Mouse (Mus musculus) heart, embryonic 14.5 days (tissue): ENCODE results near the gene Csmd2. TPM values are rescaled to one million over a fixed set of nuclear protein-coding genes. Genes with fewer than 3 reads are reported as not detected.

ENCODE experiments used
- ATAC-seq: fragments of 200-750 bp; cut with Nextera tagmentation; 2 replicates; pipeline ENCODE4 v1.8.0; 2017; ENCODE audit warnings: low read depth, moderate TSS enrichment; ENCODE audit not compliant: insufficient number of reproducible peaks, insufficient read depth, low FRiP score
- H3K27ac ChIP-seq, 2 experiments: fragments of 200-500 bp in 1 of 2; fragments of 300-500 bp in 1 of 2; sonication (generic) in 1 of 2; replicated peaks in 1 of 2; 2 replicates each; pipeline ENCODE4 v1.5.1; 2012 to 2014; ENCODE audit warnings: low read depth in 2 of 2, low read length in 2 of 2, control low read depth in 1 of 2, mild to moderate bottlenecking in 1 of 2, mixed read lengths in 1 of 2; ENCODE audit not compliant: control insufficient read depth in 1 of 2, insufficient read depth in 1 of 2
- H3K27me3 ChIP-seq: fragments of 300-500 bp; sonication (generic); 2 replicates; pipeline ENCODE4 v1.6.1; 2014; ENCODE audit warnings: mild to moderate bottlenecking, low read length, control low read depth; ENCODE audit not compliant: control insufficient read depth, insufficient read depth
- H3K36me3 ChIP-seq: fragments of 300-500 bp; sonication (generic); 2 replicates; pipeline ENCODE4 v1.6.1; 2014; ENCODE audit warnings: mild to moderate bottlenecking, control low read depth, low read length, mixed read lengths; ENCODE audit not compliant: control insufficient read depth, insufficient read depth
- H3K4me1 ChIP-seq, 2 experiments: fragments of 200-500 bp in 1 of 2; fragments of 300-500 bp in 1 of 2; sonication (generic) in 1 of 2; 2 replicates each; pipeline ENCODE4 v1.6.1; 2012 to 2014; ENCODE audit warnings: low read length in 2 of 2, control low read depth in 1 of 2, mixed read lengths in 1 of 2; ENCODE audit not compliant: control insufficient read depth in 2 of 2, insufficient read depth in 2 of 2
- H3K4me2 ChIP-seq: fragments of 300-500 bp; sonication (generic); 2 replicates; pipeline ENCODE4 v1.6.1; 2014; ENCODE audit warnings: mild to moderate bottlenecking, low read length
- H3K4me3 ChIP-seq, 2 experiments: fragments of 200-500 bp in 1 of 2; fragments of 300-500 bp in 1 of 2; sonication (generic) in 1 of 2; 2 replicates each; pipeline ENCODE4 v1.5.1; 2012 to 2014; ENCODE audit warnings: low read length in 2 of 2, mild to moderate bottlenecking in 2 of 2, control low read depth in 1 of 2, low read depth in 1 of 2, moderate library complexity in 1 of 2; ENCODE audit not compliant: control insufficient read depth in 1 of 2, insufficient read depth in 1 of 2
- H3K9ac ChIP-seq: fragments of 300-500 bp; sonication (generic); 2 replicates; pipeline ENCODE4 v1.6.1; 2014; ENCODE audit warnings: mild to moderate bottlenecking, low read length
- H3K9me3 ChIP-seq: fragments of 300-500 bp; sonication (generic); 2 replicates; pipeline ENCODE4 v1.6.1; 2016; ENCODE audit warnings: low read length, control low read depth; ENCODE audit not compliant: control insufficient read depth
- WGBS: fragments of 180-500 bp; shearing (Covaris S2); extraction: QIAGEN DNeasy Blood & Tissue Kit; methylation state at CpG from one replicate; pipeline ENCODE4 v1.1.7; 2014; 5-methylcytosine and 5-hydroxymethylcytosine counted together
- polyA plus RNA-seq: library from polyadenylated mRNA; unstranded; fragments of >200 nt; fragmentation: Nextera tagmentation; extraction: Ambion mirVana; gene quantifications from 2 replicates; pipeline ENCODE4 v1.2.1, GENCODE M21; 2014

Gene Csmd2
- 0.04 and 0.07 TPM in 2 replicates for polyA plus RNA-seq

DNA sequence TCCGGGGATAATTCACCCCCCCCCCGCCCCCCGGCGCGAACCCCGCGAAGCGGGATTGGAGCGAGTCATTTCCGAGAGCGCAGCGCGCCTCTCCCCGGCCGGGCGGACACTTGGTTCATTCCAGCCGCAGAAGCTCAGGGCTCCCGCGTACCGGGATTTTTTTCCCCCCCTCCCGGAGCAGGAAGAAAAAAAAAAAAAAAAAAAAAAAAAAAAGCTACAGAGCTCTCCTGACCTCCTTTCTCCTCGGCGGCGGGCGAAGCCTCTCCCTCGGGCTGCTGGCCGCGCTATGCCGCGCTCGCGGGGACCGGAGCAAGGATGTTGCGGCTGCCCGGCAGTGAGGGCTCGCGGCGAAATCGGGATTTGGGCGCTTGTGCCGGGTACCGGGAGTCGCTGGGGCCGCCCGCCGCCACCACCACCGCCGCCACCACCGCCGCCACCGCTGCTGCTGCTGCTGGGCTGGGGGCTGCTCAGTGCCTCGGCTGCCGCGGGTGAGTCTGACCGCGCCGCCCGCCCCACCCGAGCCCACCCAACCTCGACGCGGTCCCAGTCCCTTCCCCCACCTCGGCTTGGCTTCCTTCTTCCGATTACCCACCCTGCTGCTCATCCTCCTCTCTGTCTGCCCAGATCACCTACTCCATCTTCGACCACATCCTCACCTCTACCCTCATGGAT is at the start of gene Csmd2:
Gene Csmd2, plus strand, starts transcription at position 74 of the 672 bp plus-strand sequence.
- H3K27me3 ChIP-seq: peaks cover 77% of the 10 kb centered on the region
- H3K9me3 ChIP-seq: no peaks in the 10 kb centered on the region
- under 1% methylated on average over 42 of the region's 65 CpGs for WGBS
- no peaks in the 10 kb centered on the region for H3K36me3 ChIP-seq
- no peak within 1 kb of the TSS for H3K9ac ChIP-seq
- H3K27ac ChIP-seq: no peak within 1 kb of the TSS
- H3K4me1 ChIP-seq: peaks cover 0 to 4% of the 10 kb centered on the region in 2 experiments; a peak in 3 of 4 replicates
- H3K4me3 ChIP-seq: peak within 1 kb of the TSS; percentile 3 to 36; a peak in 3 of 4 replicates
- no peak for ATAC-seq
- H3K4me2 ChIP-seq: peak within 1 kb of the TSS; percentile 66

DNA sequence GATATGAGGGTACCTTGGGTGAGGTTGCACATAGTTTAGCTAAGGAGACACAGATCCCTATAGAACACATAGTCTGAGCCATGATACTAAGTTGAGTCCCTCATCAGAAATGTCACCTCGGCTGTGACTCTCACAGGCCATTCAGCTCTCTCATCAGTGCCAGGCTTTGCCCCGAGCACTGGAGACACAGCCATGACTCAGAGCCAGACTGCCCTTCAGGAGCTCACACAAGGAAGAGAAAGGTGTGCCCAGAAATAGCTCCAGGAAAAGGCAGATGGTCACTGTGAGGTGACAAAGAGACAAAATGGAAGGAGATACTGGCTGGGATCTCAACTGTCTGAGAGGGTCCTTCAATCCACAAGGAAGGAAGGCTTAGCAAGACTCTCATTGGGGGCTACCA is 40.0 kb upstream of the Csmd2 start:
- Histone ChIP-seq H3K27ac (no peak overlapping the region), H3K4me3 (no peak overlapping the region), H3K9me3 (no peaks in the 10 kb centered on the region), H3K36me3 (no peaks in the 10 kb centered on the region), H3K9ac (no peak overlapping the region), H3K27me3 (no peaks in the 10 kb centered on the region), H3K4me2 (no peak overlapping the region), H3K4me1 (no peaks in the 10 kb centered on the region)
- no peak for ATAC-seq
- 58% methylated on average over 2 of the region's 2 CpGs for WGBS

DNA sequence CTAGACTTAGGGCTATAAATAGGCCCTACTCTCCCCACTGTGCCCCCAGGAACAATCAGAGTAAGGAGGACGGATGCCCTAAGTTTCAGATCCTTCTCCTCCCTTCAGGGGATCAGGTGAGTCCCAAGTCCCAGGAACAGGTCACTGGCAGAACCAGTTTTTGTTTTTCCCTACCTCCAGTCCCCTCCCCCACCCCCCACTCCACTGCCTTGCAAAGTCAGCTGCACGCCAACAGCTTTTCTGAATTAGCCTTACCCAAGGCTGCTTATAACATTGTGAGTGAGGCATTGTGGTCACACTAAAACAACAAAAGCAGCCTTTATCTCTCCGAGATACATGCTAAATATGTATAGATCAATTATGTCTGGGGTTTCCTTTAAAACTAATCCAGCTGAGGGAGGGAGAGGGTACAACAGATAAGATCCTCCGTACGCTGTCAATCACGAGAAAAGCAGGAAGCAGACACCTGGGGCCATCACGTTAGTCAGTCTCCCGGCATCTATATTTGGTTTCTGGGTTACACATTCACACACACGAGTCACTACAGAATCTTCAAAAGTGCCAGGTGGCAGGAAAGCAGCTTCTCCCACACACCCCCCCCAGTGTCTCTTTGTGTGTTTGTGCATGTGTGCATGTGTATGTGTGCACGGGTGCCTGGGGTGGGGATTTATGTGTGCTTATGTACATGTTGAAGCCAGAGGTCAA is 34.5 kb upstream of the Csmd2 start:
- Histone ChIP-seq H3K4me2 (no peak overlapping the region), H3K9me3 (no peaks in the 10 kb centered on the region), H3K9ac (no peak overlapping the region), H3K27me3 (no peaks in the 10 kb centered on the region), H3K27ac (no peak overlapping the region), H3K36me3 (no peaks in the 10 kb centered on the region), H3K4me3 (no peak overlapping the region), H3K4me1 (0 out of 4 replicates have a peak, but pooled peaks cover 0 to 2% of the 10 kb centered on the region in 2 experiments)
- WGBS: 28% methylated on average over 10 of the region's 10 CpGs
- ATAC-seq: no peak

DNA sequence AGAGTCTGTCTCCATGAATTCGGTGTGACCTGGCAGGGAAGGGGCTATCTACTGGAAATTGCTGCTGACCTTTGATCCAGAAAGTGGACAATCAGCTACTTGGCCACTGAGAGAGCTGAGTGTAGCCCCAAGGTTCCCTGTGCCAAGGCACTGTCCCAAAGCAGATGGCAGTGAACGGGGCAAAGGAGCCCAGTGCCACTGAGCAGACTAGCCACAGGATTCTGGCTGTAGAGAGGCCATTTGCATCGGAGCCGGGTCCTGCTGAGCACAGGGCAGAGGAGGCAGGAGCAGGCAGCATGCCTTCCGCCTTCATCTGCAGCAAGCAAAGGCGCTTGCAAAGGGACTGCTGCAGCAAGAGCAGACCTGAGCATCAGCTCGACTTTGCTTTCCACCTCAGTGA is 18.6 kb upstream of the Csmd2 start:
- ATAC-seq: no peak
- H3K36me3 ChIP-seq: no peaks in the 10 kb centered on the region
- H3K4me2 ChIP-seq: no peak overlapping the region
- no peaks in the 10 kb centered on the region for H3K4me1 ChIP-seq
- H3K27ac ChIP-seq: no peak overlapping the region
- no peak overlapping the region for H3K9ac ChIP-seq
- no peak overlapping the region for H3K4me3 ChIP-seq
- peaks cover 52% of the 10 kb centered on the region for H3K27me3 ChIP-seq
- WGBS: 6% methylated on average over 7 of the region's 7 CpGs
- no peaks in the 10 kb centered on the region for H3K9me3 ChIP-seq

DNA sequence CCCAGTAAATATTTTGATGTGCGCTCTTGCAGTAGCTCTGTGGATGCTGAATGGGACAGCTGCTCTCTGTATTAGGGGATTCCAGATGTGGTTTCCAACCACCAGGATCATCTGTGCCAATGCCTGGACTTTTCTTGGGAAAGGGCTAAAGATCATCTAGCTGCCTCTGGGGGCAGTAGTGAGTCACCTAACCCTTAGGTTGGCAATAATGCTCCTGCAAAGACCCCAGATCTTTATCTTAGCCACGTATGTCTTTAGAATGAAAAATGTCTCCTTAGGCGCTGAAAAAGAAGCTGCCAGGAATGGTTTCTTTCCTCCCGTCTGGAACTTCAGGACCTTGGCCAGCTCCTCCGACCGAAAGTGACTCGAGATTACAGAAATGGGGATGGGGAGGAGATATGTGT is 17.6 kb upstream of the Csmd2 start:
- Histone ChIP-seq H3K9me3 (no peaks in the 10 kb centered on the region), H3K4me2 (no peak overlapping the region), H3K27ac (no peak overlapping the region), H3K4me3 (no peak overlapping the region), H3K27me3 (peaks cover 52% of the 10 kb centered on the region), H3K4me1 (no peaks in the 10 kb centered on the region), H3K36me3 (no peaks in the 10 kb centered on the region), H3K9ac (no peak overlapping the region)
- no peak for ATAC-seq
- WGBS: 3% methylated on average over 7 of the region's 7 CpGs

DNA sequence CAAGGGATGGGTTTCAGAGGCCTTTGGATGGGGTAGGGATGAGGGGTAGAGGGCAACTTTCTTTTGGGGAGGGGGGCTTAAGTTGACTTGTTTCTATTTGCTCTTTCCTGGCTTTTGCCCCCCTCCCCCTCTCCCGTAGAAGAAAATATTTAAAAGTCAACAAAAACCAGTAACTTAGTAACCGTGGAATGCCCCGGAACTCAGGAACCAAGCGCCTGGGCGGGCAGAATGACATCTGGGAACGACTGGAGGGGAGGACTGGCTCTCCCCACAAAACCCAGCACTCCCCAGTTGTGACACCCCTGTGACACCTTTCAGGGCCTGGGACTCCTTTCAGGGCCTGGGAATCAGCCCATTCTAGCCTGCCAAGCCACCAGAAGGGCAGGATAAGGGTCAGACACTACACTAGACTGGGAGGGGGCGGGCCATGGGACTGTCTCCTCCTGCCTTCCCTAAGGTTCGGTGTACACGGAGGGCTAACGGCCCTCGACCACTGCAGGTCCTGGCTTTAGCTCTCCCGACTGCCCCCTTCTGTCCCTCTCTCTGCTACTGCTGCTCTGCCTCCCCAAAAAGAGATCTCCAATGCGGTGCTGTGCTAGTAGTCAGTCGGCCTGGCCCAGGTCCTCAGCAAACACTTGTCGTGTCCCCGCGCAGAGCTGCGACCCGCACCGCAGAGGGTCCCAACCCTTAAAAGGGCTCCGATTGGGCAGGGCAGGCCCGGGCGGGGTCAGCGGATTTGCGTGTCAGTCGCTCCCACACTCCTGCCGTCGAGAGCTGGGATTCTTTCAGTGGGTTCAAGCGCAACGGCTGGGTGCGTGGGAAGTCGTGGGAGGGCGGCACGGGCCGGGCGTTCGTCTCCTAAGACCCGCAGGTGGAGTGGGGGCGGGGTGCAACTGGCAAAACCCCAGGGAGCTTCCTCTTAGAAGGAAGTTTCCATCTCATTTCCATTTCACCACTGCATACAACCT is 16.5 kb upstream of the Csmd2 start, which contains the start of gene CK137956:
Gene CK137956, minus strand, starts transcription at position 51 of the 968 bp plus-strand sequence.
- H3K4me1 ChIP-seq: no peaks in the 10 kb centered on the region
- H3K4me2 ChIP-seq: no peak within 1 kb of the TSS
- H3K4me3 ChIP-seq: no peak within 1 kb of the TSS
- no peak for ATAC-seq
- WGBS: 3% methylated on average over 38 of the region's 39 CpGs
- no peaks in the 10 kb centered on the region for H3K9me3 ChIP-seq
- no peak within 1 kb of the TSS for H3K9ac ChIP-seq
- no peak within 1 kb of the TSS for H3K27ac ChIP-seq
- H3K27me3 ChIP-seq: peaks cover 52% of the 10 kb centered on the region
- H3K36me3 ChIP-seq: no peaks in the 10 kb centered on the region

DNA sequence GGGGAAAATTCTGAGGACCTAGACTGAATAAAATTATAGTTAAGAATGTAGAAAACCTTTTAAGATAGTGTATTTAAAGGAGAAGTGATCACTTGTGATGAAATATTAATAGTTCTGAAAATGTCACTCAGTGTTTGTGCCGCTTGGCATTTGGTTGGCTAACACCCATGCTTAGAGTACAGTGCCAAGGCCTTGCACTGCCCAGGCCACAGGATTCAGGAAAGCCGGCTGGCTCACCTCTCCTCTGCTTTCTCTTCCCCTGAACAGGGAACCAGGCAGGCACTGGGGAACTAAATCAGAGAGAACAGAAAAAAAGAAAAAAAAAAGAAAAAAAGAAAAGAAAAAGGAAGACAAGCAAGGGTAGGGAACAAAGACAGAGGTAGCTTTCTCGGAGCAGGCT is 14.7 kb upstream of the Csmd2 start:
- WGBS: 74% methylated on average over 3 of the region's 3 CpGs
- Histone ChIP-seq H3K9me3 (no peaks in the 10 kb centered on the region), H3K4me1 (no peaks in the 10 kb centered on the region), H3K9ac (no peak overlapping the region), H3K36me3 (no peaks in the 10 kb centered on the region), H3K4me2 (no peak overlapping the region), H3K27me3 (peaks cover 52% of the 10 kb centered on the region), H3K27ac (no peak overlapping the region), H3K4me3 (no peak overlapping the region)
- ATAC-seq: no peak
